Mouse (Mus musculus) liver, embryonic 12.5 days (tissue): Measurements from ENCODE around the gene Kif1a. TPM values are rescaled to one million over a fixed set of nuclear protein-coding genes. Genes with fewer than 3 reads are reported as not detected.

Source experiments
- ATAC-seq: fragments of 200-750 bp; cut with Nextera tagmentation; 2 replicates; pipeline ENCODE4 v1.8.0; 2017; ENCODE audit warnings: moderate number of reproducible peaks, mild to moderate bottlenecking, moderate library complexity
- H3K27ac ChIP-seq: fragments of 300-500 bp; sonication (generic); 2 replicates; pipeline ENCODE4 v1.5.1; 2016; ENCODE audit warnings: mild to moderate bottlenecking
- H3K27me3 ChIP-seq: fragments of 300-500 bp; sonication (generic); replicated peaks from 2 replicates; pipeline ENCODE4 v1.6.1; 2016; ENCODE audit warnings: mild to moderate bottlenecking, moderate library complexity
- H3K36me3 ChIP-seq: fragments of 300-500 bp; sonication (generic); 2 replicates; pipeline ENCODE4 v1.6.1; 2016; ENCODE audit warnings: mild to moderate bottlenecking, moderate library complexity
- H3K4me1 ChIP-seq: fragments of 300-500 bp; sonication (generic); 2 replicates; pipeline ENCODE4 v1.6.1; 2016
- H3K4me2 ChIP-seq: fragments of 300-500 bp; sonication (generic); 2 replicates; pipeline ENCODE4 v1.6.1; 2016; ENCODE audit warnings: mild to moderate bottlenecking, moderate library complexity
- H3K4me3 ChIP-seq: fragments of 300-500 bp; sonication (generic); 2 replicates; pipeline ENCODE4 v1.5.1; 2016; ENCODE audit warnings: mild to moderate bottlenecking, moderate library complexity
- H3K9ac ChIP-seq: fragments of 300-500 bp; sonication (generic); 2 replicates; pipeline ENCODE4 v1.6.1; 2016; ENCODE audit warnings: mild to moderate bottlenecking, moderate library complexity
- H3K9me3 ChIP-seq: fragments of 300-500 bp; sonication (generic); replicated peaks from 2 replicates; pipeline ENCODE4 v1.6.1; 2016; ENCODE audit warnings: mild to moderate bottlenecking, moderate library complexity
- WGBS: fragments of 180-500 bp; shearing (Covaris S2); methylation state at CpG from one replicate; pipeline ENCODE4 v1.1.7; 2016; ENCODE audit not compliant: insufficient replicate concordance; 5-methylcytosine and 5-hydroxymethylcytosine counted together
- polyA plus RNA-seq: library from polyadenylated mRNA; unstranded; fragments of >200 nt; fragmentation: Nextera tagmentation; extraction: Ambion mirVana; gene quantifications from 2 replicates; pipeline ENCODE4 v1.2.1, GENCODE M21; 2016

Gene Kif1a
- polyA plus RNA-seq, 1 experiment from 2014 or later: 0.38 TPM

DNA sequence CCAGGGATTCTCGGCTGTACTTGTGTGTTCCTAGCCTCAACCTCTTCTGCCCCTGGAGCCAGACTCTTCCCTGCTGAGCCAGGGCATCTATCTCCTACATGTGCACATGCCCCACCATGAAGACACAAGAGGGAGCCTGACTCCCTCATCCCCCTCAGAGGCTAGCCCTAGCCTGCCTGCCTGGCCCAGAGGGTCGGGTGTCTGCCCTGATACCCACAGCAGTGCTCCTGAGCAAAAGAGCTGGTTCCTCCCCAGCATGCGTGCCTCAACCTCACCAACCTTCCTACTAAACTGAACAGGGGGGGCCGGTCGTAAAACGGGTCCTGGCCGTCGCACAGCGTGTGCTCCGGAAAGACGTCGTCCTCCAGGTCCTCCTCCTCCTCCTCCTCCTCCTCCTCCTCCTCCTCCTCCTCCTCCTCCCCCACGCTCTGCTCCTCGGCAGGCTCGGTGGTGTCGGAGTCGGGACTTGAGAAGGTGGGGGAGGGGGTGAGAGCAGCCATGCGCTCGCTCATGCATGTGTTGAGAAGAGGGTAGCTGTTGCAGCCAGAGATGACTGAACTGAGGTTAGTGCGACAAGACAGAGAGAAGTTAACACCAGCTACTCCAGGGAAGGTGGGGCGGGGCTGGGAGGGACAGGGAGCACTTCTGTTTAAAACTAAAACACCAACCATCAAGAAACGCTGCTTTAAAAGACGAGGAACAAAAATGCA lies 50.5 kb downstream of the Kif1a start:
- no peaks in the 10 kb centered on the region for H3K9me3 ChIP-seq
- no peak overlapping the region for H3K9ac ChIP-seq
- no peak for ATAC-seq
- peaks cover 22% of the 10 kb centered on the region for H3K4me1 ChIP-seq
- no peak overlapping the region for H3K27ac ChIP-seq
- WGBS: 63% methylated on average over 18 of the region's 23 CpGs
- H3K4me2 ChIP-seq: no peak overlapping the region
- H3K27me3 ChIP-seq: peaks cover 33% of the 10 kb centered on the region
- no peak overlapping the region for H3K4me3 ChIP-seq
- H3K36me3 ChIP-seq: no peaks in the 10 kb centered on the region

DNA sequence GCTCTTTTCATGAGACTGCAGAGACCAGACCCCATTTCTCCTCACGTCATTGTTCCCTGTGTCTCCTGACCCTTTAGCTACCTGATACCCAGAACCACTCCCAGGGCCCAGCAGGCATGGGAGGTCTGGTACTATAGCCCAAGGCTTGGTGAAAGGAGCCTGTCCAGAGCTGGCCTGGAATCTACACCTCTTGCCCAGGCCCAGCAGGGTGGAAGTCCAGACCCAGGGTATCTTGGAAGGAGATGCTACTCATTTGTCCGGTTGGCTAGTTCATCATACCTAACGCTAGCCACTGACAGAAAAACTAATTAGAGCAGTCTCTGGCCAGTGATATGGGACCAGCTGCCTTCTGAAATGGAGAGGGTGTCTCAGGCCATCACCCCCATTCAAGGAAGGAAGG lies 51.7 kb downstream of the Kif1a start:
- no peak overlapping the region for H3K4me3 ChIP-seq
- peaks cover 33% of the 10 kb centered on the region for H3K27me3 ChIP-seq
- H3K4me2 ChIP-seq: no peak overlapping the region
- no peak for ATAC-seq
- no peak overlapping the region for H3K9ac ChIP-seq
- H3K4me1 ChIP-seq: peaks cover 27% of the 10 kb centered on the region
- 75% methylated on average over 3 of the region's 3 CpGs for WGBS
- H3K9me3 ChIP-seq: no peaks in the 10 kb centered on the region
- no peak overlapping the region for H3K27ac ChIP-seq
- no peaks in the 10 kb centered on the region for H3K36me3 ChIP-seq

DNA sequence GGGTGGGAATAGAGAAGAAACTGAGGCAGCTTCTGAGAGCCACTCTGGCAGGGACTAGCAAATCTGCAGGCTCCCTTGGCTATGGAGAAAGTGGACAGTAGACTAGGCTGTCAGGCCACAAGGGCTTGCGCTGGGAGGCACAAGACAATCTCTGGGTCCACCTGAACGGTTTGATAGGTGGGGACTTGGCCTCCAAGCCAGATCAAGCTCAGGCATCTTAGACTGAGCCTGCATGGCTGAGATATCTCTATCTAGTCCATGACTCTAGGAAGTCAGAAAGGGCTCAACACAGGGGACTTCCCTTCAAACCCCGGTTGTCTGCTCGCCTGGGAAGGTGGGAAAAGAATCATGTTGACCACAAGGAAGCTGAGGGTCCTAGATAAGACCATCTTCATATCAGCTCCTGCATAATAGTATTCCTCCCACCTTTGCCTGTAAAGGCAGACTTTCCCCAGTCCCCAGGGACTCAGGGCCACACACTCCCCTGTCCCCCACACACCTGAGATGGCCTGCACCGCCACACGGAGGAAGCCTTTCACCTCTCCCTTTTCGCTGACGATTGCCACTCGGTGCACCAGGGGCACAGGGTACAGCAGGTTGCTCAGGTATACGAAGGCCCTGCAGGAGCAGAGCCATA lies 55.5 kb downstream of the Kif1a start:
- Histone ChIP-seq H3K9me3 (no peaks in the 10 kb centered on the region), H3K4me3 (no peak overlapping the region), H3K4me2 (peak overlapping the region; percentile 40), H3K27me3 (peaks cover 21% of the 10 kb centered on the region), H3K27ac (peak overlapping the region; percentile 67), H3K36me3 (no peaks in the 10 kb centered on the region), H3K9ac (peak overlapping the region; percentile 2), H3K4me1 (peaks cover 27% of the 10 kb centered on the region)
- 39% methylated on average over 10 of the region's 10 CpGs for WGBS
- peak; percentile 95 for ATAC-seq

DNA sequence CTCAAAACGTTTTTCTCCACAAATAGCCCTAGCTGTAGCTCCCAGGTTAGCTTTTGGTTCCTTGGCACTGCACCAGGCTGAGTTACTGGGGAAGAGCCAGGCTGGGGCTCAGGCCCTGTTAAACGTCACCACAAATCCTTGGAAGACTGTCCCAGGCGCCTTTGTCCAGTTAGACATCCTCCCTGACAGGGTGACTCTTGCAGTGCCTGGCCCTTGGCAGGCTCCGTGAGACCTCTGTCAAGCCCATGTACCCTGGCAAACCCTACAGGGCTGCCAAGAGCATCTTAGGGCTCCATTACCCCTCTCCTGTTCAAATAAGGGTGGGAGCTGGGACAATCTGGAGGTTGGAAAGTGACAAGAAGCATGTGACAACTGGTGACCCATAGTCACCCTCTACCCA lies 65.8 kb downstream of the Kif1a start:
- no peak overlapping the region for H3K4me3 ChIP-seq
- no peak overlapping the region for H3K9ac ChIP-seq
- H3K9me3 ChIP-seq: no peaks in the 10 kb centered on the region; the same call in 1 of the 2 replicates
- ATAC-seq: no peak
- 66% methylated on average over 4 of the region's 4 CpGs for WGBS
- no peak overlapping the region for H3K4me2 ChIP-seq
- no peaks in the 10 kb centered on the region for H3K27me3 ChIP-seq
- H3K36me3 ChIP-seq: no peaks in the 10 kb centered on the region
- H3K4me1 ChIP-seq: peaks cover 33% of the 10 kb centered on the region
- H3K27ac ChIP-seq: no peak overlapping the region

DNA sequence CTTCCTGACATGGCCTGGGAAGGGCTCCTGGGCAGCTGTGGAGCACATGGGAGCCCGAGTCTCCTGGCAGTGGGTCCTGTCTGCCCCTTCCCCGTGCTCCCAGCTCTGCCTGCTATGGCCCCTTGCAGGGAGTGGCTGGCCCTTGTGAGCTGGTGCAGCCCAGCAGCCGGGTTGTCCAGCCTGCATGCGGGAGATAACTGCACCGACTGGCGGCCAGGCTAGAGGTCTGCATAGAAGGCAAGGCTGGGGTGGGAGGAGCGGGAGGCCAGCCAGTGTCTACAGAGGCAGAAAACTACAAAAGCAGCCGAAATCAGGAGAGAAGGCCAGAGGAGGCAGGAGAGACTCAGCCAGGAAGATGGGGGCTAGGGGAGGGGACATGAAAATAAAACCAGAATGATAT lies 67.8 kb downstream of the Kif1a start:
- WGBS: 18% methylated on average over 8 of the region's 8 CpGs
- H3K4me2 ChIP-seq: peak overlapping the region; percentile 55
- H3K27ac ChIP-seq: peak overlapping the region; percentile 78
- H3K27me3 ChIP-seq: 0 out of 2 replicates have a peak, but pooled peaks cover 2% of the 10 kb centered on the region
- peak; percentile 98 for ATAC-seq
- no peaks in the 10 kb centered on the region for H3K36me3 ChIP-seq
- peak overlapping the region; percentile 52; the same call in 1 of the 2 replicates for H3K9ac ChIP-seq
- H3K4me1 ChIP-seq: peaks cover 33% of the 10 kb centered on the region
- no peak overlapping the region for H3K4me3 ChIP-seq
- no peaks in the 10 kb centered on the region; the same call in 1 of the 2 replicates for H3K9me3 ChIP-seq

DNA sequence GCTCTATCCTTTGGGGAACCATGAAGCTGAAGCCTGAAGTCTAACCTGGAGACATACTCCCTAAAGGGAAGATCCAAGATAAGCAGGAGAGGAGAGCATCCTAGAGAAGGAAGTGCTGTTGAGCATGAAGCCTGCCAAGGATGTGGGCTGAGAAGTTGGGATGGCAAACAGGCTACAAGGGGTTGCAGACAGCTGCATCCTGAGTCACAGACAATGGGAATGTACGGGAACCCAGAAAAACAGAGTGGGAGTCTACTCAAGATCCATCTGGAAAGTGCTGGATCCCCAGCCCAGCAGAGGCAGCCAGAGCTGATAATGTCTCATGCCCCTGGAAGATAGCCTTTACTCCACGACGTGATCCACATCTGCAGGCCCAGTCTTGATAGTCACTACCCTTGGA lies 70.6 kb downstream of the Kif1a start:
- Histone ChIP-seq H3K27me3 (peaks cover 8% of the 10 kb centered on the region; the same call in 1 of the 2 replicates), H3K27ac (no peak overlapping the region), H3K4me3 (no peak overlapping the region), H3K36me3 (no peaks in the 10 kb centered on the region), H3K4me2 (no peak overlapping the region), H3K9ac (no peak overlapping the region), H3K4me1 (peaks cover 41% of the 10 kb centered on the region), H3K9me3 (no peaks in the 10 kb centered on the region)
- no peak for ATAC-seq
- WGBS: 51% methylated on average over 3 of the region's 3 CpGs

DNA sequence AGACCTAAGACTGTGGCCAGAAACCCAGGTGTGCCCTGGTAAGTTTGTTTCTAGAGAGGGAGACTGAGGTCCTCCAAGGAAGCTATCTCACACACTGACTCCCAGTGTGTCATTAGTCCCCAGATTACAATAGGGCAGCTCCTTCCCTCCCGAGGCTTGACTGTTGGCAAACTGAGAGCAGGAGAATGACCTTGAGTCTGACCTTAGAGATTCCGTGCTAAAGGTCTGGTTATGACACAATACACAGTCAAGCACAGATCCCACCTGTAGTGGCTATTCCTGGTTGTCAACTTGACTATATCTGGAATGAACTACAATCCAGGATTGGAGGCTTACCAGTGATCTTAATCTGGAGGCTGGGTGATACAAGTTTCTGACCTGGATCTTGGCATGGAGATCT lies 71.7 kb downstream of the Kif1a start:
- Histone ChIP-seq H3K9me3 (no peaks in the 10 kb centered on the region), H3K27me3 (peaks cover 16% of the 10 kb centered on the region; the same call in 1 of the 2 replicates), H3K4me2 (no peak overlapping the region), H3K4me1 (peaks cover 36% of the 10 kb centered on the region), H3K27ac (no peak overlapping the region), H3K4me3 (no peak overlapping the region), H3K36me3 (no peaks in the 10 kb centered on the region), H3K9ac (no peak overlapping the region)
- WGBS: 53% methylated on average over 2 of the region's 2 CpGs
- ATAC-seq: no peak

DNA sequence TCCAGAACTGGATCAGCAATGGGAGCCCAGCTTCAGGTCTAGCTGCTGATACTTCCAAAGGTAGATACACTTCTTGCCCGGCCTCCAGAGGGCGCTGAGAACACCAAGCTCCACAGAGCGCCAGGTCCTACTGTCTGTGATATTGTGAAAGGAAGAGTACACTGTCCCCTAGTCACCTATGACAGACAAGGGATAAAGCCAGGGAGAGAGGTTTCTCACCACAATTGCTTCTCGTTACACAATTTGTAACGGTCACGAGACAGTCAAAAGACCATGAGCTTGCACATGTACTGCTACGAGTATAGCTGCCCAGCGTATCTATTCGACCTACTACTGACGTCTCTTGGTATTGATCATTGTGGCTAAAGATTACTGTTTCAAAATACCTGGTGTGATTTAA lies 72.4 kb downstream of the Kif1a start:
- Histone ChIP-seq H3K4me2 (no peak overlapping the region), H3K9ac (no peak overlapping the region), H3K4me3 (no peak overlapping the region), H3K36me3 (no peaks in the 10 kb centered on the region), H3K4me1 (peaks cover 29% of the 10 kb centered on the region), H3K9me3 (no peaks in the 10 kb centered on the region), H3K27me3 (peaks cover 16% of the 10 kb centered on the region; the same call in 1 of the 2 replicates), H3K27ac (no peak overlapping the region)
- 79% methylated on average over 10 of the region's 10 CpGs for WGBS
- ATAC-seq: no peak

DNA sequence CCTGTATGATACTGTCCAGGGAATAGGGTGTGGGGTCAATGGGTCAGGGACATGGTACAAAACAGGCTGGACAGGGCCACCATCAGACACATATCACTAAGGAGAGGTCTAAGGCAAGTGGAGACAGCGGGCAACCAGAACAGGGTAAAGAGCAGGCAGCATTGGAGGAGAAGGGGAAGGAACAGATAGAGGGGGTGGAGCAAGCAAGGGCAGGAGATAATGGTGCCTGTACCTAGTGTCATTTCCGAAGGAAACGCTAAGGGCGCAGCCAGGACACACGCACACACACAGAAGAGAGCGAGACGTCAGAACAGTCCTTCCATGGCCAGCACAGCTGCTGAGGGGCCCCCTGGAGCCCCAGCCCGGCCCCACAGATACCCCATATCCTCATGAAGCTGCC lies 75.2 kb downstream of the Kif1a start:
- Histone ChIP-seq H3K27me3 (peaks cover 37% of the 10 kb centered on the region), H3K36me3 (no peaks in the 10 kb centered on the region), H3K27ac (no peak overlapping the region), H3K9me3 (no peaks in the 10 kb centered on the region), H3K4me3 (no peak overlapping the region), H3K4me1 (peaks cover 9% of the 10 kb centered on the region; the same call in 1 of the 2 replicates), H3K9ac (no peak overlapping the region), H3K4me2 (peak overlapping the region; percentile 2; the same call in 1 of the 2 replicates)
- 52% methylated on average over 8 of the region's 8 CpGs for WGBS
- peak; percentile 70 for ATAC-seq

DNA sequence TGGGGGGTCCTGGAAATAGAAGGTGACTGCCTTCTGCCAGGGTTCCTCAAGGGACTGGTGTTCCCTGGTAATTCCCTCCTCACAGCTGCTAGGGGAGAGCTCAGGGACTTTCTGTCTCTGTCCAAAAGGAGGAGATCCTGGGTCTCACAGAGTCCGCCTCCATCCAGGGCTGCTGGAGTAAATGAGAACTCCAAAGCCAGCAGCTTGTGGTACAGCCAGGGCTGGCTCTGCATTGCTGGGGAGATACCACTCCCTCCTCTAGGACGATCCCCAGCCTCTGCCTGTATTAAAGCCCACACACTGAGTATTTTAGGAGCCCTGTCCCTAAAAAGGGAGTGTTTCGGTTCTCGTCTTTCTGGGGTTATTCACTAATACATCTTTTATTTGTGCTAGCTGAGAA lies 81.1 kb downstream of the Kif1a start:
- no peaks in the 10 kb centered on the region for H3K9me3 ChIP-seq
- no peaks in the 10 kb centered on the region for H3K36me3 ChIP-seq
- H3K27ac ChIP-seq: no peak overlapping the region
- no peak for ATAC-seq
- H3K27me3 ChIP-seq: peaks cover 38% of the 10 kb centered on the region
- WGBS: 59% methylated on average over 4 of the region's 4 CpGs
- no peak overlapping the region for H3K4me2 ChIP-seq
- no peak overlapping the region for H3K9ac ChIP-seq
- no peaks in the 10 kb centered on the region for H3K4me1 ChIP-seq
- H3K4me3 ChIP-seq: no peak overlapping the region

DNA sequence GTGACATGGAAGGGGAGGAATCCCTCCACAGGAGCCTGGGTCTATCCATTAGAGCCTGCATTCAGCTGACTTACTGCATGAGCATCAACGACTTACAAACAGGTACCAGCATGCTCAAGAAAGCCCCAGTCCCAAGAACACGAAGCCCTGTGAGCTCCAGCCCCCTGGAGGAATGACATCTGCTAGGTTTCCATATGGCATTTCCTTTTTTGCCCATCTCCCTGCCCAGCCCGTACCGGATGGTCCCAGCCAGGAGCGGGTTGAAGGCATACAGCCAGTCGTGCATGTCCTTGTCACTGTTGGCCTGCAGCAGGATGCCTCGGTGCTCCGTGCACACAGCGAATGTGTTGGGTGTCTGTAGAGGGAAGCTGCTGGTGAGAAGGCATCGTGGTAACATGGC lies 83.0 kb downstream of the Kif1a start:
- WGBS: 67% methylated on average over 10 of the region's 10 CpGs
- Histone ChIP-seq H3K27ac (no peak overlapping the region), H3K9ac (no peak overlapping the region), H3K27me3 (peaks cover 31% of the 10 kb centered on the region), H3K4me3 (no peak overlapping the region), H3K36me3 (no peaks in the 10 kb centered on the region), H3K9me3 (no peaks in the 10 kb centered on the region), H3K4me1 (0 out of 2 replicates have a peak, but pooled peaks cover 4% of the 10 kb centered on the region), H3K4me2 (no peak overlapping the region)
- ATAC-seq: no peak

DNA sequence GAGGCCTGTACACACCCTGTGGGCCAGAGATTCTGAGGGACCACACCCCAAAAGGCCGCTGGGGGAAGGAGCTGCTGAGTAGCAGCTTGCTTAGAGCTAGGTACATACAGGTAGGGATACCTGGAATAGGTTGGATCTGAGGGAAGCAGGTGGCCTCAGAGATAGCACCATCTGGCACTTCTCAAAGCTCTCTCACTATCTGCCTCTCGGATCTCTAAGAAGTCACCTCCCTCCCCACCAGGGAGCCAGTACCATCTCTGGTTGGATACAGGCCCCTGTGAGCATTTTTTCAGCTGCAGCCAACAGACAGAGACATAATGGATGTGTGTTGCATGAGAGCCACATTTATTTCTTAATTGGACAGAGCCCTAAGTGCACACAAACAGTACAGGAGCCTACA lies 86.6 kb downstream of the Kif1a start:
- 0 out of 2 replicates have a peak, but pooled peaks have one; percentile 2 for ATAC-seq
- Histone ChIP-seq H3K9ac (no peak overlapping the region), H3K27ac (no peak overlapping the region), H3K9me3 (no peaks in the 10 kb centered on the region), H3K4me1 (0 out of 2 replicates have a peak, but pooled peaks cover 4% of the 10 kb centered on the region), H3K36me3 (no peaks in the 10 kb centered on the region), H3K4me3 (no peak overlapping the region), H3K4me2 (no peak overlapping the region), H3K27me3 (peaks cover 14% of the 10 kb centered on the region; the same call in 1 of the 2 replicates)
- WGBS: 35% methylated on average over 2 of the region's 2 CpGs
